Mouse (Mus musculus) stomach, embryonic 16.5 days (tissue): ENCODE measurements around the gene Hand2. TPM values are rescaled to one million over a fixed set of nuclear protein-coding genes. Genes with fewer than 3 reads are reported as not detected.

Experiments
- ATAC-seq: fragments of 200-750 bp; cut with Nextera tagmentation; 2 replicates; pipeline ENCODE4 v1.8.0; 2017; ENCODE audit warnings: moderate number of reproducible peaks, moderate TSS enrichment; ENCODE audit not compliant: insufficient read depth, low FRiP score
- H3K27ac ChIP-seq: fragments of 300-500 bp; sonication (generic); 2 replicates; pipeline ENCODE4 v1.5.1; 2014; ENCODE audit warnings: low read length
- H3K27me3 ChIP-seq: fragments of 300-500 bp; sonication (generic); 2 replicates; pipeline ENCODE4 v1.6.1; 2014; ENCODE audit warnings: low read length, control low read depth, mixed read lengths; ENCODE audit not compliant: control insufficient read depth, insufficient read depth
- H3K36me3 ChIP-seq: fragments of 300-500 bp; sonication (generic); 2 replicates; pipeline ENCODE4 v1.6.1; 2014; ENCODE audit warnings: low read length; ENCODE audit not compliant: control insufficient read depth, insufficient read depth
- H3K4me1 ChIP-seq: fragments of 300-500 bp; sonication (generic); 2 replicates; pipeline ENCODE4 v1.6.1; 2014; ENCODE audit warnings: low read length, control low read depth, mixed read lengths; ENCODE audit not compliant: control insufficient read depth, insufficient read depth
- H3K4me2 ChIP-seq: fragments of 300-500 bp; sonication (generic); 2 replicates; pipeline ENCODE4 v1.6.1; 2014; ENCODE audit warnings: low read depth, low read length, mixed read lengths
- H3K4me3 ChIP-seq: fragments of 300-500 bp; sonication (generic); replicated peaks from 2 replicates; pipeline ENCODE4 v1.5.1; 2014; ENCODE audit warnings: mild to moderate bottlenecking, low read length
- H3K9ac ChIP-seq: fragments of 300-500 bp; sonication (generic); 2 replicates; pipeline ENCODE4 v1.6.1; 2014; ENCODE audit warnings: low read length
- H3K9me3 ChIP-seq: fragments of 300-500 bp; sonication (generic); replicated peaks from 2 replicates; pipeline ENCODE4 v1.6.1; 2016; ENCODE audit warnings: low read length, control low read depth; ENCODE audit not compliant: control insufficient read depth
- WGBS: fragments of 180-500 bp; shearing (Covaris S2); extraction: QIAGEN DNeasy Blood & Tissue Kit; methylation state at CpG from one replicate; pipeline ENCODE4 v1.1.7; 2014; 5-methylcytosine and 5-hydroxymethylcytosine counted together
- polyA plus RNA-seq: library from polyadenylated mRNA; unstranded; fragments of >200 nt; fragmentation: Nextera tagmentation; extraction: Ambion mirVana; gene quantifications from 2 replicates; pipeline ENCODE4 v1.2.1, GENCODE M21; 2015

Hand2 gene
- polyA plus RNA-seq, 1 experiment from 2014 or later: 7.5 TPM

DNA sequence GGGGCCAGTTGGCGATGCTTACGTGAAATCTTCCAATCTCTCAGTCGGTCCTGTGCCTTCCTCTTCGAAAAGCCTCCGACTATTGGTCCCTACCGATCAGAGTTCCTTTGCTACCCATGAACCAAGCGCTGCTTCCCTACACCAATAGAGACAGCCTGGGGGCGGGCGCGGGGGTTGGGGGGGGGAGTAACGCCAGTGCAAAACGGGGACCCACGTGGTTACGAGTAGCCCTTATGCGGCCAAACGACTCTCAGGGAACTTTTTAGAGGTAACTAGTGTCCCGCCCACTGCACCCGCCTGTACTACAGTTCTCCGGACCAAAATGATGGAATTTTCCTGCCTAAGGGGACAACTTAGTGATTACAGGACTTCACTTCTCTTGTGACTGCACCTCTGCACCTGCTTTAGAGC lies 8.2 kb downstream of the Hand2 start:
- Histone ChIP-seq H3K4me1 (peaks cover 7% of the 10 kb centered on the region; the same call in 1 of the 2 replicates), H3K27ac (peak overlapping the region; percentile 79), H3K36me3 (no peaks in the 10 kb centered on the region), H3K9ac (peak overlapping the region; percentile 66), H3K27me3 (peaks cover 51% of the 10 kb centered on the region), H3K4me2 (peak overlapping the region; percentile 63), H3K4me3 (peak overlapping the region; percentile 40), H3K9me3 (no peaks in the 10 kb centered on the region)
- WGBS: 3% methylated on average over 19 of the region's 19 CpGs
- ATAC-seq: peak; percentile 52; the same call in 1 of the 2 replicates

DNA sequence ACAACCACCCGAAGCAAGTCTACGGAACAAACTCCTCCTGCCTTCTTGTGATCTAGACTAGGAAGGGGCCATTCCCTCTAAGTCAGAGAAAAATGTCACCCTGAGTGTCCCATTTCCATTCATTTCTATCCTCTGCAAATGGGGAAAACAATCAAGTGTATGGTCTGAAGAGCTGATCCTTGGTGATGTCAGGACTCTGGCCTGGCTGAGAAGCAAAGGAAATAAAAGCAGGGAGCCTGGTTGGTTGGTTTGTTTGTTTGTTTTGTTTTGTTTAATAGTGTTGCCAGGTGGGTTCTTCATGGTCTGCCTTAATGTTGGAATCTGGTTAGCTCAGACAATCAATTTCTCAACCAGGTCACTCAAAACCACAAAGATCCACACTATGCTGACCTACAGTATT lies 9.3 kb downstream of the Hand2 start:
- no peaks in the 10 kb centered on the region for H3K9me3 ChIP-seq
- H3K4me1 ChIP-seq: peaks cover 11% of the 10 kb centered on the region; the same call in 1 of the 2 replicates
- no peak overlapping the region for H3K4me2 ChIP-seq
- ATAC-seq: no peak
- H3K9ac ChIP-seq: no peak overlapping the region
- no peaks in the 10 kb centered on the region for H3K36me3 ChIP-seq
- no peak overlapping the region for H3K4me3 ChIP-seq
- no peak overlapping the region; the same call in 1 of the 2 replicates for H3K27ac ChIP-seq
- peaks cover 54% of the 10 kb centered on the region for H3K27me3 ChIP-seq
- WGBS: 49% methylated on average over 2 of the region's 2 CpGs

DNA sequence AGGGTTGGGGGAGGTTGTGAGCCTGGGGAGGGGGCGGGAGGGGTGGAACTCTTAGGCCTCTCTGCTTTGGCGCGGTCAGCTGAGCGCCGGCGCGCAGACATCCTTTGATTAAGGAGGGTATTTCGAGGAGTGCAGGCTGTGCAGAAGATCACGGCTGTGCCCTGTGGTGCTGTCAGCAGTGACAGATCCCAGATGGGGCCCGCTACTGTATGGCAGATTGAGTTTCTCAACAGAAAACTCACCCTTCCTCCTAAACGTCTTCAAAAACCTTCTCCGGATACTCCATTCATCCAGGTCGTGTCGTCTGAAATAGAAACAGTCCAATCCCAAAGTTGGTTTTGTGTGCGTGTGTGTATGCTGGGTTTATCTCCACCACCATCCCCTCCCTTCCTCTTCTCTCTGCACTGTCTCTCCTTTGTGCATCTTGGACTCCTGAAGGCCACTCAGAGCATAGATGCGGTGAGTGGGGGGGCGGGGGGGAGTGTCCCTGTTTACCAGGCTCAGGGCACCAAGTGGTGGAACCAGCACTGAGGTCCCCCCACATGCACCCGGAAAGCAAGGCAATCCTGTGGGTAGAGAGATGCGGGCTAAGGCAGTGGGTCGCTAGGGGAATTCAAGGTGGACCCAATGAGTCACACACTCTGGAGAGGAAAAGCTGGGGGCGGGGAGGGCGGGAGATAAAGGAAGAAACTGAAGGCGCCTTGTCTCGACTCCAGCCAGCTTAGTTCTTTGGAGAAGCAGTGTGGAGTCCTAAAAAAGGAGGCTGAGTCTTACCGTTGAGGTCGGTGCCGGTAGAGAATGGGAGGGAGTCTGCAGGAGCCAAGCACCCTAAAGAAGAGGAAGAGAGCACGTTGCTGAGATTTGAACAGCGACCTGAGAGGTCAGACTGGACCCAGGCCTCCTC lies 11.2 kb downstream of the Hand2 start:
- no peaks in the 10 kb centered on the region for H3K9me3 ChIP-seq
- peaks cover 45% of the 10 kb centered on the region for H3K27me3 ChIP-seq
- peaks cover 11% of the 10 kb centered on the region; the same call in 1 of the 2 replicates for H3K4me1 ChIP-seq
- H3K4me3 ChIP-seq: peak overlapping the region; percentile 36
- WGBS: 2% methylated on average over 29 of the region's 29 CpGs
- peak; percentile 57; the same call in 1 of the 2 replicates for ATAC-seq
- H3K9ac ChIP-seq: peak overlapping the region; percentile 41
- no peaks in the 10 kb centered on the region for H3K36me3 ChIP-seq
- H3K27ac ChIP-seq: peak overlapping the region; percentile 79
- peak overlapping the region; percentile 56 for H3K4me2 ChIP-seq

DNA sequence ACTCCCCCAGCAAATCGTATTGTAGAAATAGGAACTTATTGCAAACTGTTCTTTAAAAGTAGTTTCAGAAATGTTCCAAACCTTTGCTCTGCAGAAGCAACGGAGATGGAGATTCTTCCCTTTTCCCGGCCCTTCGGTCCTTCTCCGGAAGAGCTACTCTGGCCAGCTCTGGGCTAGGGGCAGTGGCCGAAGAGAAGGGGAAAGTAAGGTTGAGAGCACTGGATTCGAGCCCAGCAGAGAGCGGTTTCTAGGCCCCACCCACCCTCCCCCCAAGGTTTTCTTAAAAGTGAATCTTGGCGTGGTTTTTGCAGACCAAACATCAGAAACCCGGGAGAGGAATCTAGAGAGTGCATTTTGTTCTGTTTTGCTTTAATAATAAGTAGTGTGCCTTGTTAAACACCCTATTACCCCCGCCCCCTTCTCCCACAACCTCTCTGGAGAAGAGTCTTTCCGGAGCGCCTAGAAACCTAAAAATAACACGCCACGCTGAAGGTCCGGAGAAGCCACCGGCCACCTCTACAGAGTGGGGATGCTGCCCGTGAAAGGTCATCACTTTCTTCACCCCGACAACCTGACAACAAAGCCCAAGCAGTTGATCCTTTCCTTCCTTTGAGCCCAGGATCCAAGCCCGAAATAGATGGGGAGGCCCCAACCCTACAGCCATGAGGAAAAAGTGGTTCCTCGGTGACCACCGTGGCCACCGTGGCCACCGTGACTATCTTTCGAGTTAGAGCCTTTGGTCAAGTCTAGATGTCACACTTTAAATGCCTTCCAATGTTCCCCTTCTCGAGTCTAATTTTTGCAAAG lies 12.1 kb downstream of the Hand2 start:
- peaks cover 45% of the 10 kb centered on the region for H3K27me3 ChIP-seq
- H3K4me3 ChIP-seq: peak overlapping the region; percentile 36
- peak overlapping the region; percentile 79 for H3K27ac ChIP-seq
- WGBS: 6% methylated on average over 26 of the region's 26 CpGs
- H3K4me1 ChIP-seq: peaks cover 5% of the 10 kb centered on the region; the same call in 1 of the 2 replicates
- H3K9me3 ChIP-seq: no peaks in the 10 kb centered on the region
- ATAC-seq: no peak
- H3K9ac ChIP-seq: peak overlapping the region; percentile 52
- H3K4me2 ChIP-seq: peak overlapping the region; percentile 56
- no peaks in the 10 kb centered on the region for H3K36me3 ChIP-seq

DNA sequence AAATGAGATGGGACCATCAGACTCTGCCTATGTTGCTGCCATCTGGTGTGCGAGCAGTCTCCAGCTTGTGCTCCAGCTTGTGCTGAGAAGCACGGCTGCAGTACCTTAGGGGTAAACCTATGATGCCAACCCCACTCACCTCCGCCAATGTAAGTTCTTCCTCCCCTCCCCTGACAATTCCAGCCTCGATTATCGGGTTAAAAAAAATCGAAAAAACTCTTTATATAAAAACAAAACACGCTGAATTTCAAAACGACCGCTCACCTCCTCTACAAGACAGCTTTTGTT lies 12.6 kb downstream of the Hand2 start:
- H3K4me2 ChIP-seq: peak overlapping the region; percentile 56
- peak overlapping the region; percentile 52 for H3K9ac ChIP-seq
- H3K9me3 ChIP-seq: no peaks in the 10 kb centered on the region
- peaks cover 5% of the 10 kb centered on the region; the same call in 1 of the 2 replicates for H3K4me1 ChIP-seq
- no peaks in the 10 kb centered on the region for H3K36me3 ChIP-seq
- H3K27ac ChIP-seq: peak overlapping the region; percentile 79
- no peak for ATAC-seq
- 9% methylated on average over 9 of the region's 9 CpGs for WGBS
- H3K4me3 ChIP-seq: peak overlapping the region; percentile 36
- peaks cover 46% of the 10 kb centered on the region for H3K27me3 ChIP-seq

DNA sequence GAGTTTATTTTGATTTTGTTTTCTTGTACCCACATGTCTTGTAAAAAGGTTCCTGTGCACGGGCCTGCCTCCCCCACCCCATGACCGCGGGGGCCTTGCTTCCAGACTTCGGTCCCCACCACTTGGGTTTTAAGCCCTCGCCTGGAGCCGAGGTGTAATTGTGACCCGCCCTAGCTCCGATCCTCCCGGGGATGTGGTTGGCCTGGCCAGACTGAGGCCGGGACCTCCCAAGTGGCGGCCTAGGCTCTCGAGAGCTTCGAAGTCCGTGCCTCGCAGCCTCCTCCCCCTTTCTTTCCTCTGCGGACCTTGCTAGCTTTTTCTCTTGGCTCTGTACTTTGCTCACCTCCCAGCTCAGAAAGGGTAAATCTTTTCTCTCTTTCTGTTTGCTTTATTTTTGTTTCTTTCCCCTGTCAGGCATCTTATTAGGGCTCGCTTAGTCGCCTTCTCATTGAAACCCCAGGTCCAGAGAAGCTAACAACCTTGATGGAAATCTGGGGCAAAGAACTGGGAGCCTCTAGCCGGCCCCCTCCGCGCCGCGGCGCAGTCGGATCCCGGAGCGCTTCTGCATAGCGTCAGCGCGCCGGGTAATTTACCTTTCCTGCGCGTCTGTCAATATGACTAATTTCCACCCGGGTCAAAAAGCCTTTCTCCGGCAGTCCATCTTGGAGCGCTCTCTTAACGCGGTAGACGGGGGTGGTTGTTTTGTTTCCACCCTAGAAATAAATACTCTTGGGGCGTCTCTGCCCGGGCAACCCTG lies 13.2 kb downstream of the Hand2 start:
- peaks cover 5% of the 10 kb centered on the region; the same call in 1 of the 2 replicates for H3K4me1 ChIP-seq
- H3K4me3 ChIP-seq: peak overlapping the region; percentile 36
- 1% methylated on average over 41 of the region's 41 CpGs for WGBS
- peak overlapping the region; percentile 56 for H3K4me2 ChIP-seq
- ATAC-seq: peak; percentile 51
- peaks cover 47% of the 10 kb centered on the region for H3K27me3 ChIP-seq
- peak overlapping the region; percentile 52 for H3K9ac ChIP-seq
- H3K36me3 ChIP-seq: no peaks in the 10 kb centered on the region
- H3K27ac ChIP-seq: peak overlapping the region; percentile 79
- H3K9me3 ChIP-seq: no peaks in the 10 kb centered on the region

DNA sequence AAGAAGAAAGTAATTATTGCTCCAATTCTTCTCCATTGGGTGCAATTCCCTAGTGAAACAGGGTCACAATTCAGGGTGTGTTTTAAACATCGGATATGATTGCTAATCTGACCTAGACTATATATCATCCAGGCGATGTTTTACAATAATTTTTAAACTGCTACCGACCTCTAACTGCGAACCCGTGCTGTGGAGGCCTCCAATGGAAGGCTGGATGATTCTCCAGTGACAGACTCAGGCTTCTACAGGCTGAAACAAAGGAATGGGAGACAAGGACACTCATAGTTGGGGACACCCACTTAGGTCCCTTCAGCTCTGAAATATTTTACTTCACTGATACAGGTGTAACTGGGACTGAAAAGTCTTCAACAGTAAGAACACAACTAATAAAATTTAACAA lies 13.9 kb downstream of the Hand2 start:
- H3K9me3 ChIP-seq: no peaks in the 10 kb centered on the region
- no peaks in the 10 kb centered on the region for H3K36me3 ChIP-seq
- no peak overlapping the region for H3K27ac ChIP-seq
- H3K9ac ChIP-seq: no peak overlapping the region
- WGBS: 20% methylated on average over 5 of the region's 5 CpGs
- peak overlapping the region; percentile 56 for H3K4me2 ChIP-seq
- peaks cover 5% of the 10 kb centered on the region; the same call in 1 of the 2 replicates for H3K4me1 ChIP-seq
- H3K27me3 ChIP-seq: peaks cover 47% of the 10 kb centered on the region
- no peak for ATAC-seq
- peak overlapping the region; percentile 36 for H3K4me3 ChIP-seq

DNA sequence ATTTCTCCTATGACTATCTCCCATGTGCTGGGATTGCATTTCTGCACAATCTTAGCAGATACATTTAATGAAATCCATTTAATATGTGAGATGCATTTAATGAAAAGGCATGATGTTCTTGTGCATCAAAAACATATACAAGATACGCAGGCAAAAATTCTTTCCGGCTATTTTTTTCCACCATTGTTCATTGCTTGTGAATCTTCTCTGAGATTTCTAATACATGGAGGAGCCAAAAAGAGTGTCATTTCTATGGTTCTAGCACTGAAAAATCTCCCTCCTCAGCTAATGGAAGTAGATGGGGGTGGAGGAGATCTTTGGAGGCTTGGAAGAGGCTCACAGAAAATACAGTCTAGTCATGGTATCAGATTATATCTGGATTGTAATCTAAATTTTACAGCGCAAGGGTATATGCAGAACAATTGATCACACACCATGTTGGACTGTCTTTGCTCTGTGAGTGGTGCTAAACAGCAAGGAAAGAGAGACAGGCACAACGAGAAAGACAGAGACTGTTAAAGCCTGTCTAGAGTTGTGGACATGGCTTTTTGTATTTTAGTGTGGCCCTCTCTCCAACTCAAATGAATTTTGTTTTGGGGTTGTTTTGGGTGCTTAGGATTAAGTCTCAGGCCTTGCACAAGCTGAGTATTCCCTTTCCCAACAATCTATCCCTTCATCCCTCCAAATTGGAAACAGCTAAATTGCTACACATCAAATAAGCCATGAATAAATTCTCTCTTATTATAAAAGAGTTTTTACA lies 16.7 kb downstream of the Hand2 start:
- H3K4me2 ChIP-seq: no peak overlapping the region
- H3K4me1 ChIP-seq: peaks cover 14% of the 10 kb centered on the region
- WGBS: 61% methylated on average over 4 of the region's 4 CpGs
- no peaks in the 10 kb centered on the region for H3K36me3 ChIP-seq
- no peak overlapping the region for H3K4me3 ChIP-seq
- peaks cover 65% of the 10 kb centered on the region for H3K27me3 ChIP-seq
- ATAC-seq: no peak
- no peak overlapping the region for H3K27ac ChIP-seq
- no peaks in the 10 kb centered on the region for H3K9me3 ChIP-seq
- no peak overlapping the region for H3K9ac ChIP-seq
